Mouse (Mus musculus): ENCODE measurements at regions not wholly inside any gene's neighbourhood (a gene's known extent, or its start where the extent isn't known, plus 50 kb on each side); places are given as distances from the start of the nearest gene placed in this dataset.

DNA sequence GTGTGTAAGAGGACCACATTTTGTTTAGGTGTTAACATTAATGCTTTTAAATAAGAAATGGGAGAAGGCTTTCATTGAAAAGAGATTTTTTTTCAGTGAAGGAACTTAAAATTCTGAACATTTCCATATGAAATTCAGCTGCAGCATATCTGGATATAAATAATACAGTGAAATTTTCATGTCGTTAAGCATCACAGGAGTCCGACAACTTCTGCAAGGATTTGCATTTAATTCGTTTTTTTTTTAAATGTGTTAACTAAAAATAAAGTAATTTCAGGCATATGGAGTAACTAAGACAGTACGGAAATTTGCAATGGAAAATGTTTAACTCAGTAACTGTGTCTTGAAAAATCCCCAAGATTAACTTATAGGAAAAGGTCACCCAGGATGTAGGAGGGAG lies 351.5 kb downstream of the Phkb start:
- Histone ChIP-seq H3K4me1 (ENCODE audit: control insufficient read depth, insufficient read depth, insufficient read length, low read length) (no peaks in the 10 kb centered on the region), H3K4me3 (ENCODE audit: low read depth, low read length) (no peak overlapping the region), H3K27ac (ENCODE audit: insufficient read depth, low read depth, low read length) (no peak overlapping the region), H3K36me3 (ENCODE audit: control insufficient read depth, insufficient read depth, low read length) (no peaks in the 10 kb centered on the region), H3K27me3 (ENCODE audit: control insufficient read depth, insufficient read depth, low read length) (no peaks in the 10 kb centered on the region)
- WGBS, result 83% methylated on average over 4 of the region's 4 CpGs
- TF ChIP-seq CTCF (IDR thresholded peaks at IDR 0.05; ENCODE audit: extremely low read depth, insufficient read length, insufficient replicate concordance, low read depth, low read length), result no peak
- no peak for TF ChIP-seq POLR2A (IDR thresholded peaks at IDR 0.05; ENCODE audit: low read depth, low read length)

DNA sequence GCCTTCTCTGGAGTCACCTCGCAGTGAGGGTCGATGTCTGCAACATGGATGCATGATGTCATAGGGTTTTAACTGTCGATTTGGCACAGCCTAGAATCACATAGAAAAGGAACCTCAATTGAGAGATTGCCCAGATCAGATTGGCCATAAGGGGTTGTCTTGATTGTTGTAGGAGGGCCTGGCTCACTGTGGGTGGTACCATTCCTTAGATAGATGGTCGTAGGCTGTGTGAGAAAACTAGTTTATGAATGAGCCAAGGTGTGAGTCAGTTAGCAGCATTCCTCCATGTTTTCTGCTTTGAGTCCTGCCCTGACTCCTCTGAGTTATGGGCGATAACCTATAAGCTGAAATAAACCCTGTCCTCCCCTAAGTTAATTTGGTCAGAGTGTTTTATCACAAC lies 343.9 kb downstream of the Phkb start:
- no peaks in the 10 kb centered on the region for H3K4me1 ChIP-seq (ENCODE audit: control insufficient read depth, insufficient read depth, insufficient read length, low read length)
- H3K4me3 ChIP-seq (ENCODE audit: low read depth, low read length), result no peak overlapping the region
- no peaks in the 10 kb centered on the region for H3K36me3 ChIP-seq (ENCODE audit: control insufficient read depth, insufficient read depth, low read length)
- TF ChIP-seq POLR2A (IDR thresholded peaks at IDR 0.05; ENCODE audit: low read depth, low read length) (no peak), CTCF (IDR thresholded peaks at IDR 0.05; ENCODE audit: extremely low read depth, insufficient read length, insufficient replicate concordance, low read depth, low read length) (no peak)
- 83% methylated on average over 5 of the region's 5 CpGs for WGBS
- no peaks in the 10 kb centered on the region for H3K27me3 ChIP-seq (ENCODE audit: control insufficient read depth, insufficient read depth, low read length)
- no peak overlapping the region for H3K27ac ChIP-seq (ENCODE audit: insufficient read depth, low read depth, low read length)

DNA sequence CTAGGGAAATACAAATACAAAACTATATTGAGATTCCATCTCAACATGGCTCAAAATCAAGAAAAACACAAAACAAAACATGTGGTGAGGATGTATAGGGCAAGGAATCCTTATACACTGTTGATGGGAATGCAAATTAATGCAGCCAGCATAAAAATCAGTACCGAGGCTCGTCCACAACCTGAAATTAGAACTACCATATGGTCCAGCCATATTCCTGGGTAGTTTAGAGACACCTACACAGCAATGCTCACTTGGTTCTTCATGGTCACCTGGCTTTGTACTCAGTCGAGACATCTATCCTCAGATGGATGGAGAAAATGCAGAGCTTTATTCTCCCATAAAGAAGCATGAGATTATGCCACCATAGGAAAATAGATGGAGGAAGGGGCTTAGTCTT lies 340.0 kb downstream of the Phkb start:
- WGBS, result 85% methylated on average over 3 of the region's 3 CpGs
- Histone ChIP-seq H3K4me1 (ENCODE audit: control insufficient read depth, insufficient read depth, insufficient read length, low read length) (no peaks in the 10 kb centered on the region), H3K4me3 (ENCODE audit: low read depth, low read length) (no peak overlapping the region), H3K36me3 (ENCODE audit: control insufficient read depth, insufficient read depth, low read length) (no peaks in the 10 kb centered on the region), H3K27me3 (ENCODE audit: control insufficient read depth, insufficient read depth, low read length) (no peaks in the 10 kb centered on the region), H3K27ac (ENCODE audit: insufficient read depth, low read depth, low read length) (no peak overlapping the region)
- TF ChIP-seq POLR2A (IDR thresholded peaks at IDR 0.05; ENCODE audit: low read depth, low read length) (no peak), CTCF (IDR thresholded peaks at IDR 0.05; ENCODE audit: extremely low read depth, insufficient read length, insufficient replicate concordance, low read depth, low read length) (no peak)

DNA sequence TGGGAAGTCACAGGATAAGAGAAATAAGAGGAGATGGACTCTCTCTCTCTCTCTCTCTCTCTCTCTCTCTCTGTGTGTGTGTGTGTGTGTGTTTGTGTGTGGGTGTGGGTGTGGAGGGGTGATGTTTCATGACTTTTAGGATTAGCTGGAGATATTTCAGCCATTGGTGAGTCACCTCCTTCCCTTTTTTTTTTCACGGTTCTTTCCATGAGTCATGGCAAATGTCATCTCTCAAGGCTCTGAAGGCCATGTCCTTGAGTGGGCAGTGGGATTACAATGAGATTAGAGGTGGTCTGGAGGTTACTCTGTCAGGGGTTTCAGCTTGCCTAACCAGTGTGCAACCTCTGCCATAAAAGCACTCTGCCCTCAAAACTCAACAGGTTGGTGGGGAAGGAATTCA lies 329.3 kb downstream of the Phkb start:
- Histone ChIP-seq H3K27me3 (ENCODE audit: control insufficient read depth, insufficient read depth, low read length) (no peaks in the 10 kb centered on the region), H3K36me3 (ENCODE audit: control insufficient read depth, insufficient read depth, low read length) (no peaks in the 10 kb centered on the region), H3K4me3 (ENCODE audit: low read depth, low read length) (no peak overlapping the region), H3K27ac (ENCODE audit: insufficient read depth, low read depth, low read length) (no peak overlapping the region), H3K4me1 (ENCODE audit: control insufficient read depth, insufficient read depth, insufficient read length, low read length) (no peaks in the 10 kb centered on the region)
- WGBS, result 69% methylated on average over 1 of the region's 1 CpGs
- TF ChIP-seq POLR2A (IDR thresholded peaks at IDR 0.05; ENCODE audit: low read depth, low read length) (no peak), CTCF (IDR thresholded peaks at IDR 0.05; ENCODE audit: extremely low read depth, insufficient read length, insufficient replicate concordance, low read depth, low read length) (no peak)

DNA sequence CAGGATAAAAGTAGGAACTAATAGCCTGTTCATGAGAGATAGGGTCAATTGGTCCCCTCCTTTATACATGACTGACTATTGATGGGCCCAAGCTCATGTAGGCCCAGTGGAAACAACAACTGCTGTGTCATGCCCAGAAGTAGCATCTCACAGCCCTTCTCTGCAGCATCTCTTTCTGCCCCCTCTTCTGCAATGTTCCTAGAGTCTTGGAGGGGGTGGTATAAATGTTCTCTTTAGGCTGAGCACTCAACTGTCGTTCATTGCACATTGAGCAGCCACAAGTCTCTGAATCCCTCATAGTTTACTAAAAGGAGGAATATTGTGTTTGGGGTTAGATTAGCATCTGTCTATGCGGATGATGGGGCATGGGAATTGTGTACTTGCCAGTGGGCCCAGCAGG lies 324.1 kb downstream of the Phkb start:
- Histone ChIP-seq H3K4me1 (ENCODE audit: control insufficient read depth, insufficient read depth, insufficient read length, low read length) (no peaks in the 10 kb centered on the region), H3K36me3 (ENCODE audit: control insufficient read depth, insufficient read depth, low read length) (no peaks in the 10 kb centered on the region), H3K4me3 (ENCODE audit: low read depth, low read length) (no peak overlapping the region), H3K27me3 (ENCODE audit: control insufficient read depth, insufficient read depth, low read length) (no peaks in the 10 kb centered on the region), H3K27ac (ENCODE audit: insufficient read depth, low read depth, low read length) (no peak overlapping the region)
- WGBS, result 88% methylated on average over 2 of the region's 2 CpGs
- TF ChIP-seq CTCF (IDR thresholded peaks at IDR 0.05; ENCODE audit: extremely low read depth, insufficient read length, insufficient replicate concordance, low read depth, low read length) (no peak), POLR2A (IDR thresholded peaks at IDR 0.05; ENCODE audit: low read depth, low read length) (no peak)

DNA sequence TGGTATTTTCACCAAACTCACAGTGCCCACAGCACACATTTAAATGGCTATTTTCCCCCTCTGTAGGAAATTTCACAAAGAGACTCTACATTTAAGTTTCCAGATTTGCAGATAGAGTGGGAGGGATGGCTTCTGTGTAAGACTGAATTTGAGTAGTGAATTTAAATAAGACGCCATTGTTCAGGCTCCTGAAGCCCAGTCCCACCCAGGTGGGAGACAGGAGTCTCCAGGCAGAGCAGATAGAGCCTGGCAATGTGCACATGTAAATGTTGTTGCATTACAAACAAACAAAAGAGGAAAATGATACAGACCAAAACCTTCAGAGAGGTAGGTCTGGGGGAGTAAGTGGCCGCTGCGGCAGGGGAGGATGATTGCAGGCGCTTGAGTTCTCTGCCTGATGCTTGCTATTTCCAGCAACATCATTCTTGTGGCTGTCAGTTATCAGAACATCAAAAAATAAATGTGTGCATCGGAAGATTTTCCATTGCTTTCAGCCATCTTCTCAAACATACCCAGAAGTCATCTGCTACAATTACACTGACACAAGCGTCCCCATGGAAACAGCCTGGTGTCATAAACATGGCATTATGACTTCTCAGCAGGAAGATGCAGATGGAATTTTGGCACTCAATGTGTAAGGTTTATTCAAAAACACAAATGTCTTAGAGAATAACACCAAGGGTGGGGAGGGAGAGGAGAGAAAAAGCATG lies 318.5 kb downstream of the Phkb start:
- no peak overlapping the region for H3K27ac ChIP-seq (ENCODE audit: insufficient read depth, low read depth, low read length)
- TF ChIP-seq POLR2A (IDR thresholded peaks at IDR 0.05; ENCODE audit: low read depth, low read length) (no peak), CTCF (IDR thresholded peaks at IDR 0.05; ENCODE audit: extremely low read depth, insufficient read length, insufficient replicate concordance, low read depth, low read length) (no peak)
- no peaks in the 10 kb centered on the region for H3K4me1 ChIP-seq (ENCODE audit: control insufficient read depth, insufficient read depth, insufficient read length, low read length)
- 88% methylated on average over 6 of the region's 6 CpGs for WGBS
- H3K4me3 ChIP-seq (ENCODE audit: low read depth, low read length), result no peak overlapping the region
- H3K27me3 ChIP-seq (ENCODE audit: control insufficient read depth, insufficient read depth, low read length), result no peaks in the 10 kb centered on the region
- H3K36me3 ChIP-seq (ENCODE audit: control insufficient read depth, insufficient read depth, low read length), result no peaks in the 10 kb centered on the region

DNA sequence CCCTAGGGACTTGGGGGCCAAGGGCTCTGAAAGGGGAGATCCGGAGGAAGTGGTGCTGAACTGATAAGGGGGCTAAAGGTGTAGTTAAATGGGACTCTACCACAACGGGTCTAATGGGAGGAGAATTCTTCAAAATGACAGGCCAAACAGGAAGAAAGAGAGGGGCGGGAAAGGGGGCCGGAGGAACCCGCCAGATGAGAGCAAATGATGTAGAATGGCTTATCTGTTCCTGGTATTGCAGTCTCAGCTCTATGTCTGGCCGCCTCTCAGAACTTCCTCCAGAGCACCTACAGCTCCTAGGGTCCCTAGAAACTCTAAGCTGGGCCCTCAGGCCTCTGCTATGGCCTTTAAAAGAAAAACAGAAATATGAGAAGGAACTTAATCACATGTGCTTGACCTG lies 306.8 kb downstream of the Phkb start:
- 51% methylated on average over 6 of the region's 6 CpGs for WGBS
- no peaks in the 10 kb centered on the region for H3K36me3 ChIP-seq (ENCODE audit: control insufficient read depth, insufficient read depth, low read length)
- H3K4me3 ChIP-seq (ENCODE audit: low read depth, low read length), result no peak overlapping the region
- H3K4me1 ChIP-seq (ENCODE audit: control insufficient read depth, insufficient read depth, insufficient read length, low read length), result no peaks in the 10 kb centered on the region
- H3K27ac ChIP-seq (ENCODE audit: insufficient read depth, low read depth, low read length), result no peak overlapping the region
- TF ChIP-seq POLR2A (IDR thresholded peaks at IDR 0.05; ENCODE audit: low read depth, low read length), result no peak
- no peak for TF ChIP-seq CTCF (IDR thresholded peaks at IDR 0.05; ENCODE audit: extremely low read depth, insufficient read length, insufficient replicate concordance, low read depth, low read length)
- no peaks in the 10 kb centered on the region for H3K27me3 ChIP-seq (ENCODE audit: control insufficient read depth, insufficient read depth, low read length)

Measured in small intestine, adult 2 months (tissue).